Mouse (Mus musculus): ENCODE measurements around the gene Retn. TPM values are rescaled to one million over a fixed set of nuclear protein-coding genes. Genes with fewer than 3 reads are reported as not detected.

Gene Retn
- total RNA-seq (2021): 1 to 10 TPM in 1 of 2 experiments, under 1 TPM in 1; 0.46 to 1.5 TPM

- no peak for DNase-seq
These were observed at the start of gene Retn for GRCm38 (mm10) chr8:3655526-3655925. Gene Retn (plus strand): TSS chr8:3655770.

GRCm38 (mm10) chr8:3606593-3606992 lies 49.0 kb upstream of the Retn start:
- no peak for DNase-seq

- DNase-seq: peak in 1 of 2 experiments; percentile 57
These were observed 47.7 kb upstream of the Retn start for GRCm38 (mm10) chr8:3607822-3608221.

GRCm38 (mm10) chr8:3609046-3609815 lies 46.3 kb upstream of the Retn start:
- no peak for DNase-seq

- no peak for DNase-seq
These were observed 45.8 kb upstream of the Retn start for GRCm38 (mm10) chr8:3609816-3610150.

GRCm38 (mm10) chr8:3621199-3621970 lies 34.2 kb upstream of the Retn start, which contains the start of the genes Xab2 and Pet100:
Gene Xab2 (minus strand): TSS chr8:3621316.
Gene Pet100 (plus strand): TSS chr8:3621548.
- peak; percentile 98 to 99 for DNase-seq

GRCm38 (mm10) chr8:3622119-3622518 lies 33.5 kb upstream of the Retn start:
- no peak for DNase-seq

- no peak for DNase-seq
These were observed 30.1 kb upstream of the Retn start, which contains the start of gene Pcp2 for GRCm38 (mm10) chr8:3625445-3625844. Gene Pcp2 (minus strand): TSS chr8:3625545.

- DNase-seq: no peak
These were observed 28.6 kb upstream of the Retn start for GRCm38 (mm10) chr8:3626971-3627370.

GRCm38 (mm10) chr8:3628014-3628413 lies 27.6 kb upstream of the Retn start:
- DNase-seq: no peak

- peak; percentile 64 to 67 for DNase-seq
These were observed 24.7 kb upstream of the Retn start, which contains the start of gene Stxbp2 for GRCm38 (mm10) chr8:3630647-3631477. Gene Stxbp2 (plus strand): TSS chr8:3630955.

- DNase-seq: no peak
These were observed 24.1 kb upstream of the Retn start for GRCm38 (mm10) chr8:3631478-3631875.

GRCm38 (mm10) chr8:3645804-3646203 lies 9.8 kb upstream of the Retn start:
- DNase-seq: no peak

GRCm38 (mm10) chr8:3646824-3647531 lies 8.6 kb upstream of the Retn start:
- no peak for DNase-seq

GRCm38 (mm10) chr8:3647561-3647960 lies 8.0 kb upstream of the Retn start:
- no peak for DNase-seq

- no peak for DNase-seq
These were observed 7.3 kb upstream of the Retn start for GRCm38 (mm10) chr8:3648268-3648667.

- no peak for DNase-seq
These were observed 6.6 kb upstream of the Retn start for GRCm38 (mm10) chr8:3648990-3649389.

- no peak for DNase-seq
These were observed 2.7 kb upstream of the Retn start for GRCm38 (mm10) chr8:3652845-3653244.

GRCm38 (mm10) chr8:3654726-3655508 lies 653 bp upstream of the Retn start:
- DNase-seq: no peak

GRCm38 (mm10) chr8:3656725-3657381 lies 1.3 kb downstream of the Retn start:
- no peak for DNase-seq

GRCm38 (mm10) chr8:3660889-3661288 lies 5.3 kb downstream of the Retn start:
- no peak for DNase-seq
